Mouse (Mus musculus) MEL (cell line): Measurements from ENCODE around the gene Gm6760. TPM values are rescaled to one million over a fixed set of nuclear protein-coding genes. Genes with fewer than 3 reads are reported as not detected.

Source experiments
- polyA plus RNA-seq, 2 experiments: library from polyadenylated mRNA; stranded (reverse) in 1 of 2; unstranded in 1 of 2; fragments of >175 nt in 1 of 2; fragments of >200 nt in 1 of 2; gene quantifications; 2 replicates each; pipeline versions ENCODE4 v1.2.1 to v1.2.4; 2012; ENCODE audit warnings: low replicate concordance in 2 of 2, low read depth in 1 of 2; ENCODE audit not compliant: insufficient read length in 2 of 2, insufficient read depth in 1 of 2, missing spikeins in 1 of 2
- total RNA-seq: library from RNA; depleted of rRNA; stranded (reverse); fragments of 300-350 nt; gene quantifications from 2 replicates; pipeline ENCODE4 v1.2.3, GENCODE M21; 2012; rRNA removed

Gm6760 gene
- total and polyA plus RNA-seq, 3 experiments = not detected

Other genes with a start within 250 kb of the Gm6760 start
- 0.08 TPM in 1 of 2 replicates, not detected in the other for gene 3830417A13Rik, start 21.4 kb upstream of the Gm6760 start, total RNA-seq
- gene 3830417A13Rik, start 21.4 kb upstream of the Gm6760 start, polyA plus RNA-seq = not detected
- gene Slitrk4, start 124.8 kb upstream of the Gm6760 start, total RNA-seq = not detected in 2 replicates
- gene Slitrk4, start 124.8 kb upstream of the Gm6760 start, polyA plus RNA-seq = under 1 TPM in 1 of 2 experiments, not detected in 1; 0.01 TPM